22 mouse cellular contexts compared by ENCODE assay signal in genomic region chr9:55240852-55241251, GRCm38 (mm10).
"Had no signal": no experiment of that assay in that cellular context is flagged by ENCODE, and none has a peak within 500 bp of the region (broad histone marks: within the 10 kb centered on the region; RNA-seq: fewer than 3 reads in every experiment).

No protein-coding gene starts in this region.

- H3K4me1 ChIP-seq: liver, embryonic 15.5 days; midbrain, embryonic 13.5 days; neural tube, embryonic 13.5 days; neural tube, embryonic 15.5 days; stomach, embryonic 15.5 days had no signal

- H3K27ac ChIP-seq: liver, embryonic 15.5 days; lung, embryonic 15.5 days; macrophage; midbrain, embryonic 13.5 days; neural tube, embryonic 13.5 days; neural tube, embryonic 15.5 days; stomach, embryonic 15.5 days; stomach, postnatal 0 days had no signal

- H3K36me3 ChIP-seq: liver, embryonic 15.5 days; lung, embryonic 15.5 days; midbrain, embryonic 13.5 days; neural tube, embryonic 13.5 days; neural tube, embryonic 15.5 days; stomach, embryonic 15.5 days had no signal

- H3K9me3 ChIP-seq: liver, embryonic 15.5 days; lung, embryonic 15.5 days; midbrain, embryonic 13.5 days; neural tube, embryonic 13.5 days; neural tube, embryonic 15.5 days; stomach, embryonic 15.5 days had no signal

- H3K4me3 ChIP-seq: liver, embryonic 15.5 days; lung, embryonic 15.5 days; midbrain, embryonic 13.5 days; myocyte; neural tube, embryonic 13.5 days; neural tube, embryonic 15.5 days; stomach, embryonic 15.5 days had no signal

- DNase-seq: liver, postnatal 0 days; lung, adult 2 months; lung, postnatal 14 days; lung, postnatal 36 days; retina, postnatal 1 day; right cerebral cortex, adult 18-20 months; right cerebral cortex, postnatal 25 days; thymus, adult 2 months; thymus, postnatal 25 days; thymus, postnatal 4 days had no signal

- H3K27me3 ChIP-seq: liver, embryonic 15.5 days; lung, embryonic 15.5 days; midbrain, embryonic 13.5 days; neural tube, embryonic 15.5 days; stomach, embryonic 15.5 days had no signal

- ATAC-seq: liver, postnatal 0 days; lung, postnatal 0 days; midbrain, embryonic 13.5 days; midbrain, embryonic 16.5 days had no signal

- H3K4me2 ChIP-seq: liver, embryonic 15.5 days; lung, embryonic 15.5 days; midbrain, embryonic 11.5 days; neural tube, embryonic 13.5 days; neural tube, embryonic 15.5 days; stomach, embryonic 15.5 days had no signal

- H3K9ac ChIP-seq: liver, embryonic 15.5 days; liver, postnatal 0 days; lung, embryonic 15.5 days; midbrain, embryonic 13.5 days; neural tube, embryonic 13.5 days; neural tube, embryonic 15.5 days; stomach, embryonic 15.5 days had no signal
